Mouse (Mus musculus) neural tube, embryonic 13.5 days (tissue): ENCODE measurements at regions not wholly inside any gene's neighbourhood (a gene's known extent, or its start where the extent isn't known, plus 50 kb on each side); places are given as distances from the start of the nearest gene placed in this dataset.

ENCODE experiments used
- ATAC-seq: fragments of 200-750 bp; cut with Nextera tagmentation; 2 replicates; pipeline ENCODE4 v1.8.0; 2017; ENCODE audit warnings: low read depth, mild to moderate bottlenecking, moderate TSS enrichment, moderate library complexity
- H3K27ac ChIP-seq: fragments of 300-500 bp; sonication (generic); replicated peaks from 2 replicates; pipeline ENCODE4 v1.5.1; 2015; ENCODE audit warnings: moderate library complexity, mild to moderate bottlenecking, inconsistent platforms
- H3K27me3 ChIP-seq: fragments of 300-500 bp; sonication (generic); 2 replicates; pipeline ENCODE4 v1.6.1; 2015; ENCODE audit warnings: mild to moderate bottlenecking, inconsistent platforms
- H3K36me3 ChIP-seq: fragments of 300-500 bp; sonication (generic); 2 replicates; pipeline ENCODE4 v1.6.1; 2015; ENCODE audit warnings: mild to moderate bottlenecking, inconsistent platforms
- H3K4me1 ChIP-seq: fragments of 300-500 bp; sonication (generic); replicated peaks from 2 replicates; pipeline ENCODE4 v1.6.1; 2015; ENCODE audit warnings: inconsistent platforms
- H3K4me2 ChIP-seq: fragments of 300-500 bp; sonication (generic); 2 replicates; pipeline ENCODE4 v1.6.1; 2015; ENCODE audit warnings: inconsistent platforms, mild to moderate bottlenecking, moderate library complexity
- H3K4me3 ChIP-seq: fragments of 300-500 bp; sonication (generic); 2 replicates; pipeline ENCODE4 v1.5.1; 2015; ENCODE audit warnings: mild to moderate bottlenecking, inconsistent platforms
- H3K9ac ChIP-seq: fragments of 300-500 bp; sonication (generic); 2 replicates; pipeline ENCODE4 v1.6.1; 2015; ENCODE audit warnings: moderate library complexity, mild to moderate bottlenecking, inconsistent platforms
- H3K9me3 ChIP-seq: fragments of 300-500 bp; sonication (generic); 2 replicates; pipeline ENCODE4 v1.6.1; 2016; ENCODE audit warnings: inconsistent platforms
- WGBS: fragments of 180-500 bp; shearing (Covaris S2); methylation state at CpG from one replicate; pipeline ENCODE4 v1.1.7; 2015; 5-methylcytosine and 5-hydroxymethylcytosine counted together

DNA sequence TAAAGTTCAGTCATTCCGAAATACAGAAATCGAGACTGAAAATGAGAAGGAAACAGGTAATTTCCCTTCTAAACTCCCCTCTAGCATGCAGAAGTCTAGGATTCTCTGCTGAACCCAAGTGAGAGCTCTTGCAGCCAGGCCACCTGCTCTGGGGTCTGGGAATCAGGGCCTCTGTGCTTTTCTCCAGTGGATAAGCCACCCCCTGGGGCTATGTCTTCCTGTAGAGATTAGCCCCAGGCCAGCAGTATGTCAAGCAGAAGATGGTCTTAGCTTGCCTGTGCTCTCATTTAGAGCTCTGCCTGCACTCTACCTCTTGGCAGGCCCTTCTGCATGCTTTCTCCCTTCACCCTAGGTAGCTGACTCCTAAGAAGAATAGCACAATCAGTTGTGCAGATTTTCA is 56.2 kb upstream of the Gramd1b start:
- H3K4me2 ChIP-seq: no peak overlapping the region
- ATAC-seq: no peak
- H3K4me3 ChIP-seq: no peak overlapping the region
- no peaks in the 10 kb centered on the region for H3K4me1 ChIP-seq
- no peaks in the 10 kb centered on the region for H3K9me3 ChIP-seq
- no peaks in the 10 kb centered on the region for H3K36me3 ChIP-seq
- 89% methylated on average over 2 of the region's 2 CpGs for WGBS
- H3K27me3 ChIP-seq: no peaks in the 10 kb centered on the region
- no peak overlapping the region for H3K27ac ChIP-seq
- H3K9ac ChIP-seq: no peak overlapping the region

- 91% methylated on average over 7 of the region's 7 CpGs for WGBS
- Histone ChIP-seq H3K9me3 (no peaks in the 10 kb centered on the region), H3K4me1 (no peaks in the 10 kb centered on the region), H3K4me2 (no peak overlapping the region), H3K4me3 (no peak overlapping the region), H3K27ac (no peak overlapping the region), H3K9ac (no peak overlapping the region), H3K27me3 (no peaks in the 10 kb centered on the region), H3K36me3 (no peaks in the 10 kb centered on the region)
- no peak for ATAC-seq
These were observed 55.4 kb upstream of the Gramd1b start for GRCm38 (mm10) chr9:40586581-40586980.

DNA sequence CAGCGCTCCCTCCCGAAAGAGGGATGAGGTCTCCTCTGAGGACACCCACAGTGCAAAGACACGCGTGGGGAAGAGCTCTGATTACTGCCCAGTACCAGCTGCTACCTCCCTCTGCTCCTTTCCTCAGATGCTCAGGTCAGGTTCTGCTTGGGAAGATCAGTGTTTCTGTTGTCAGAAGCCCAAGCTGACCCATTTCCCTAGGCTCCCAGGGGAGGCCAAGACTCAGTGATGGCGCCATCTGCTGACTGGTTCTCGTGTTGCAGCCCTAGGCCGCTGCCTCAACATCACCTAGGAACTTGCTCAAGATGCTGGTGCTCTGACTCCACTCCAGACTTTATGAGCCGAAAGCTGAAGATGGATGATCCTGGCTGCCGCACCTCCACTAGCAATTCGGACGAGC is 52.4 kb upstream of the Gramd1b start:
- no peaks in the 10 kb centered on the region for H3K9me3 ChIP-seq
- no peak overlapping the region for H3K4me3 ChIP-seq
- no peak for ATAC-seq
- no peaks in the 10 kb centered on the region for H3K4me1 ChIP-seq
- no peak overlapping the region for H3K27ac ChIP-seq
- 46% methylated on average over 11 of the region's 11 CpGs for WGBS
- no peak overlapping the region for H3K4me2 ChIP-seq
- H3K36me3 ChIP-seq: no peaks in the 10 kb centered on the region
- no peaks in the 10 kb centered on the region for H3K27me3 ChIP-seq
- H3K9ac ChIP-seq: no peak overlapping the region

- ATAC-seq: no peak
- Histone ChIP-seq H3K4me2 (no peak overlapping the region), H3K9ac (no peak overlapping the region), H3K4me3 (no peak overlapping the region), H3K36me3 (no peaks in the 10 kb centered on the region), H3K27me3 (no peaks in the 10 kb centered on the region), H3K4me1 (no peaks in the 10 kb centered on the region), H3K27ac (no peak overlapping the region), H3K9me3 (no peaks in the 10 kb centered on the region)
- 83% methylated on average over 2 of the region's 2 CpGs for WGBS
These were observed 50.7 kb upstream of the Gramd1b start for GRCm38 (mm10) chr9:40581854-40582253.
